Mouse (Mus musculus) layer of hippocampus, adult 2 months (tissue): ENCODE measurements around the gene Tube1. TPM values are rescaled to one million over a fixed set of nuclear protein-coding genes. Genes with fewer than 3 reads are reported as not detected.

Experiments
- DNase-seq, 2 experiments: peaks; one replicate each; pipeline ENCODE4 v3.0.0; 2022; ENCODE audit warnings: low spot score in 2 of 2
- H3K27ac ChIP-seq: fragments of 200-600 bp; 2 replicates; pipeline ENCODE4 v1.8.1; 2022
- H3K4me3 ChIP-seq: fragments of 200-600 bp; 2 replicates; pipeline ENCODE4 v1.8.1; 2022; ENCODE audit warnings: mild to moderate bottlenecking
- CTCF ChIP-seq: fragments of 200-600 bp; conservative IDR thresholded peaks from 2 replicates; pipeline ENCODE4 v1.8.1; 2022; ENCODE audit warnings: antibody characterized with exemption, mild to moderate bottlenecking, moderate library complexity
- long read RNA-seq, 2 experiments: library from polyadenylated mRNA; stranded (forward); transcript quantifications; one replicate each; pipeline ENCODE4 v2.0.0; 2021; ENCODE audit warnings: borderline mapping rate in 2 of 2
- total RNA-seq, 2 experiments: library from RNA; stranded (reverse); gene quantifications; 2 replicates each; pipeline ENCODE4 v1.2.3; 2021

Tube1 gene
- total RNA-seq, result 1 to 10 TPM; 3.5 to 3.8 TPM
- long read RNA-seq, experiment 1, result 0 reads
- long read RNA-seq, experiment 2, result 0 reads

DNA sequence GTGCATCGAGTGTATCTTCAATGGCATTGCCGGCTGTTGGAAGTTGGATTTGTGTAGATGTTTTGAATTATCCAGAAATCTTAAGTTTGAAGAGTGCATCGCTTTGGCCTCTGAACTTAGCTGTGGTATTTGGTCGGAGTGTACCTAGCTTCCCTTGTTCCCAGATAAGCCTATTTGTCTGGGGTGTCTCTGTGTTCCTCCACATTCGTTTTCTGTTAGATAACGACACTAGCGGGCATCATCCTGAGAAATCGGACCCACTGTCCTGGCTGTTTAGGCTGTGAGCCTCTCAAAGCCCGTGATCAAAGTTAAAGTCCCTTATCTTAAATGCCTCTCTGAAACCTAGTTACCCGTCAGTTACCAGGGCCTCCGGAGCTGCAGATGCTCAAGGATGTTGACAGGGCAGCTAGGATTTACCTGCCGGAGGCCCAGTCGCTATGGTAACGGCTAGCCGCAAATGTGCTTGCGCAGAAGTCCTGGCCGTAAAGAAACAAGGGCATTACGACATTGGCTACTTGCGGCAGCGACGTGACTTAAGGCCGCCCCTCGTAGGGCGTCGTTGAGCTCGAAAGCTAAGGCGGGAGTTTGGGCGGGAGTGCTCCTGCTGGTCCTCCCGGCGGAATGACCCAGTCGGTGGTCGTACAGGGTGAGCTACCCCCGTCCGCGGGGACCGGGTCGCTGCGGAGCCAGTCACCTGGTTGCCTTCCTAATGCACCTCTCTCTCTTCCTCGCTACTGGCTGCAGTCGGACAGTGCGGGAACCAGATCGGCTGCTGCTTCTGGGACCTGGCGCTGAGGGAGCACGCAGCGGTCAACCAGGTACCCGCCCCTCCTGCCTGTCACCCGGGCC is at the start of gene Tube1, which contains the start of gene Fam229b:
Gene Tube1, plus strand, starts transcription at position 515 of the 849 bp plus-strand sequence.
Gene Fam229b, minus strand, starts transcription at position 453 of the 849 bp plus-strand sequence.
- 0 out of 2 replicates have a peak, but pooled peaks have one; percentile 2 for TF ChIP-seq CTCF
- DNase-seq, result peak; percentile 88 to 94
- Histone ChIP-seq H3K4me3 (peak within 1 kb of the TSS; percentile 70), H3K27ac (peak within 1 kb of the TSS; percentile 88)

DNA sequence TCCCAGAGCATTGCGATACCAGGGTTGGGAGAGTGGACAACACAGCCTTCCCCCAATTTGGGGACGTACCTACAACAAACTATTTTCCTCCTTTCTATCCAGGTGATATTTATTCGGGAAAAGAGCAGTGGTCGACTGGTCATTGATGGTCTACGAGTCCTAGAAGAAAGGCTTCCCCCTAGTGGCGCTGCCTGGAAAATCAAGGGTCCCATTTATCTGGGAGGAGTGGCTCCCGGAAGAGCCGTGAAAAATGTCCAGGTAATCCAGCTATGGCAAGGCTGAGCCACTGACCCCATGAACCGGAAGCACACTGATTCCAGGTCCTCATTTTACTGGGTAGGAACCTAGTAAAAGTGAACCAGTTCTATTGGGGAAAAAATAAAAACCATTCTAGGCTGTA is 36.8 kb upstream of the Tube1 start:
- Histone ChIP-seq H3K27ac (no peak overlapping the region), H3K4me3 (no peak overlapping the region)
- TF ChIP-seq CTCF, result peak; percentile 79
- peak in 1 of 2 experiments; percentile 39 for DNase-seq

DNA sequence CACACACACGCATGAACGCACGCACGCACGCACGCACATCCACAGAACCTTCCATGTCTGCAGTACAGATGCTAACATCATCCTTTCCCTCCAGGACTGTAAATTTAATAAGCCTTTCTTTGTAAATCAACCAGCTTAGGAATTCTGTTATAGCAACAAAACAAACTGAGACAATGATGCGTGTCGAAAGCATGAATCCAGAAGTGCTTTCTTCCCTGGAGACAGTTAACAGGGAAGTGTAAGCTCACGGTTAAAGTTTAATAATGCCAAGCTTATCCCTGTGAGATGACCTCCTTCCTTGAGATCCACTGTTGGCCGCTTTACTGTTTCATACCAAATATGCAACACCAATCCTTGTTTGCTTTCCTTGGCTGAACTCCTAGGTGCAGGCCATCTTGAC is 35.0 kb upstream of the Tube1 start:
- Histone ChIP-seq H3K4me3 (no peak overlapping the region), H3K27ac (no peak overlapping the region)
- no peak for TF ChIP-seq CTCF
- DNase-seq, result no peak

DNA sequence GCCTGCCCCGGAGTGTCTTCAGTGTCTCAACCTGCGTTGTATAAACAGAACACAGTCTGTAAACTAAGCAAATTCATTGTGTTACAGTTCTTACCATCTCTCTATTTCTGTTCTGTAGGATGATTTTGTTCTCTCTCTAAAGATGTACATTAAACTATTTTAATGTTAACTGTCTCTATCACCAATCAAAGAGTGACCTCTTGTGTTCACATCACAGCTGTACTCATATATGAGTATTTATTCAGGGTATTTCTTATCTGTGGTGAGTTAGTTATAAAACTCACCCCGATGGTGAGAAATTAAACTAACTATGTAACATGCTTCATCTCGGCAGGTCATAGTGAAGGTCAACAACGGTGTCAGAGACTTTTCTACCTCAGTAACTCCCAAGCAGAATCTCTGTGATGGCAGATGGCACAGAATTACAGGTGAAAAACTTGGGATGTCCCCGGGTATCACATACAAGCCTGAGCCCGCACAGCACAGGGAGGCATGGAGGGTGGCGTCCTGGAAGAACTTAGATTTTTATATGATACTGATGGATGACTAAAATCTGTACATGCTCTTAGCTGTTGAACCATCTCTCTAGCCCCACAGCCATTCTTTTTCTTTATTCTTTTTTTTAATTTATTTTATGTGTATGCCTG is 28.9 kb upstream of the Tube1 start:
- TF ChIP-seq CTCF, result peak; percentile 56
- DNase-seq, result no peak
- no peak overlapping the region for H3K4me3 ChIP-seq
- no peak overlapping the region for H3K27ac ChIP-seq

DNA sequence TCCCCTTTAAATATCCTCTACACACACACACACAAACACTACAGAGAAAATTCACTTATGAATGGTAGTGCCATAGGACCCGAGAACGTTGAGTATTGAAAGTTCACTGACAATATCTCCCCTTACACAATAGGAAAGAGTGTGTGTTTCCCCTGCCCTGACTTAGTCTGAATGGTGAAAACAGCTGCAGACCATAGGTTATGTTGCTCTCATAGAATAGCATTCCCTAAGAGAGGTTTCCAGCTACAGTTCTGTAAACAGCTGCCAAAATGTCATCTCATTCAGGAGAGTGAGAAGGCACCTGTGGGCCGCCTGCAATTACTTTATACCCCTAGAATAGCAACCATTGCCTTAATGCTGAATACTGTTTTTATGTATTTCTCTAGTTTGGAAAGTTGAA is 27.4 kb upstream of the Tube1 start:
- no peak overlapping the region for H3K4me3 ChIP-seq
- no peak overlapping the region for H3K27ac ChIP-seq
- DNase-seq, result no peak
- no peak for TF ChIP-seq CTCF

DNA sequence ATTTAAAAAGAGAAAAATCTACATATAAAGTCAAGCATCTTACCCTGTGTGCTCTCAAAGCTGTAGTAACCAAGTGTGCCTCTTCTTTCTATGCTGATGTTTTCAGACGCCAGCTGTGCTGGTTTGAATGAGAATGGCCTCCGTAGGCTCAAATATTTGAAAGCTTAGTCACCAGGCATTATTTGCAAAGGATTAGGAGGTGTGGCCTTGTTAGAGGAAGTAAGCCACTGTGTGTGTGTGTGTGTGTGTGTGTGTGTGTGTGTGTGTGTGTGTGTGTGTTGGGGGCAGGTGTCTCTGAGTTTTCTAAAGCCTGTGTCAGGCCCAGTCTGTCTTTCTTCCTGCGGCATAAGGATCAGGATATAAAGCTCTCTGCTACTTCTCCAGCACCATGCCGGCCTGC is 26.8 kb upstream of the Tube1 start:
- DNase-seq, result no peak
- no peak overlapping the region for H3K4me3 ChIP-seq
- no peak for TF ChIP-seq CTCF
- no peak overlapping the region for H3K27ac ChIP-seq

DNA sequence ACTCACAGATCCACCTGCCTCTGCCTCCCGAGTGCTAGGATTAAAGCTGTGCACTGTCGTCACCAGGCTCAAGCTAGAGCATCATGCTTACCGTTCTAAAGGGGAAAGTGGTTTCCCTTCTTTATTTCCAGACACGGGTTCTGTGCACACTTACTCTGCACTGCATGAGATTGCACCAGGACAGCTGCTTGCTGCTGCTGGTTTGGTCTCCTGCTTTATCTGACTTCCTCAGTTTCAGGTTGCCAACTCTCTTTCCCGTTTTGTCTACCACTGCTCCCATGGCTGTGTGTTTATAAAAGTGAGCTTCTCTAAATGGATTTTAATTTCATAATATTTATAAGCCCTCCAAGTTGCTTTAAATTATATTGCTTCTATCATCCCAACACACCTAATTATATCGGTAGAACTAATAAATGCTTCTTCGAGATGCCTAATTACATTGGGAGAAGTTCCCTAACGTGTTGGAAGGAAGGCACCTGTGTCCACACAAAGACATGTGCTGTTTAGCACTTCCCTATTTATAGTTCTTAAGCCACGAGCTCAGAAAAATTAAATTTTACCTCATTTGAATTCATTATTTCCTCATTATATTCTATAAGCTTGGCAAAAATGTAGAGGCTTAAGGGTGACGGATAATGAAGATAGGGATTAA is 24.8 kb upstream of the Tube1 start:
- TF ChIP-seq CTCF, result no peak

DNA sequence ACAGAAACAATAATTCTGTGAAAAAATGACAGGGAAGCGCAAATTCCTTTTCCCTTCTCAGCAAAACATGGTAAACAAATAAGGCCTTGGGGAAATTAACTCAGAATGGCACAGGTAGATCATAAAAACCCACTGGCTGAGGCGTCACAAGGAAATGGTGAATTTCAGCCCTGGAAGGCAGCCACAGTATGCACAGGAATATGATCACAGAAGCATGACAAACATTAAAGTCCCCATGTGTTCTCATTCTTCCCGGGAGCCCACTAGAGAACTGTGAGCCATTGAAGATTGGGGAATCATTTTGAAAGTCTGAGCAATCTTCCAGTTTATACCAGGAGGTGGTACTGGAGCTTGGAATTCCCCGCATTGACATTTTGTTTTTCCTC is 24.3 kb upstream of the Tube1 start:
- H3K27ac ChIP-seq, result no peak overlapping the region
- no peak for DNase-seq
- TF ChIP-seq CTCF, result no peak
- H3K4me3 ChIP-seq, result no peak overlapping the region

More for the DNA sequence above, 24.8 kb upstream of the Tube1 start:
- Histone ChIP-seq H3K27ac (no peak overlapping the region), H3K4me3 (no peak overlapping the region)
- DNase-seq, result no peak

DNA sequence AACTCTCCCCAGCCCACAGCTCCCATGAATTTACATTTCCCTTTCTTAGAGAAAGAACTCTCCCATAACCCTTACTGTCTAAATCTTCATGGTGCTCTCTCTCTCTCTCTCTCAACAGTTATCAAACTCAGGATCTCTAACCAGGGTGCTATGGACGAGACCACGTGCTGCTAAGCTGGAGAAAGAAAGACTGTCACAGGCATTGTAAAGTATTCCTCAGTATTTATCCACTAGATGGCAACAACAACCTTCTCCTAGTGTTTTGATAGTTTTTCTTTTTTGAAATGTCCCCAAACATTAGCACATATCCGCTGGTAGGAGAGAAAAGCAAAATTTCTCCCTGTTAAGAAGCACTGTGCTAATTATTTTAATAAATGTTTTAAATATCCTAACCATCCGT is 12.4 kb upstream of the Tube1 start:
- no peak for DNase-seq
- TF ChIP-seq CTCF, result peak; percentile 73
- H3K27ac ChIP-seq, result no peak overlapping the region
- no peak overlapping the region for H3K4me3 ChIP-seq

DNA sequence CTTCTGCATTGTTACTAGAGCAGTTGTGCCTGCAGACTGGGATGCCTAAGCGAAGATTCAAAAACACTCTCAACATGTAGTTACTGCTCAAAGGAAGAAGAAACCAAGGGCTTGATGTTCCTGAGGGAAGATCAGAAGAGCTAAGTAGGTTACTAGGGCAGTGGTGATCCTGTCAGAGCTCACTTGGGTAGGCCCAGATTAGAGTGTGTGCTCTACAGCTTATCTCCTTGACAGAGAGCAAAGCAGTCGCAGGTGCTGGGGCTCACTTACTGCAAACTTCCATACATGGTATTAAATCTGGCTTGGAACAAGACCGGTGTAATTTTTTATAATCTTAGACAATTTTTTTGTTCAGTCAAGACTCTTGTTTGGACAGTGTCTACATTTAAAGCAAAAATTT is 4.0 kb downstream of the Tube1 start:
- no peak for TF ChIP-seq CTCF
- DNase-seq, result no peak
- Histone ChIP-seq H3K4me3 (no peak overlapping the region), H3K27ac (no peak overlapping the region)

DNA sequence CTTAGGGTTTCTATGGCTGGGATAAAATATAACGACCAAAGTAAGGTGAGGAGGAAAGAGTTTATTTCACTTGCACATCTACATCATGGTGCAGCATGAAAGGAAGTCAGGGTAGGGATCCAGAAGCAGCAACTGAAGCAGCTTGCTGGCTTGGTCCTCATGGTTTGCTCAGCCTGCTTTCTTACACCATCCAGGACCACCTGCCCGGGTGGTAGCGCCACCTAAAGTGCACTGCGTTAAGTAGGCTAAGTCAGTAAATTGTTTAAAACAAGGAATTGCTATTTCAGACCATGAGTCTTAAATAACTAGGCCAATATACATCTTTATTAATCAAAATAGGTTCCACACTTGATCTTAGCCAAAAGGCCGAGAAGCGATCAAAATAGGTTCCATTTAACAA is 5.0 kb downstream of the Tube1 start:
- DNase-seq, result no peak
- Histone ChIP-seq H3K27ac (no peak overlapping the region), H3K4me3 (no peak overlapping the region)
- no peak for TF ChIP-seq CTCF

DNA sequence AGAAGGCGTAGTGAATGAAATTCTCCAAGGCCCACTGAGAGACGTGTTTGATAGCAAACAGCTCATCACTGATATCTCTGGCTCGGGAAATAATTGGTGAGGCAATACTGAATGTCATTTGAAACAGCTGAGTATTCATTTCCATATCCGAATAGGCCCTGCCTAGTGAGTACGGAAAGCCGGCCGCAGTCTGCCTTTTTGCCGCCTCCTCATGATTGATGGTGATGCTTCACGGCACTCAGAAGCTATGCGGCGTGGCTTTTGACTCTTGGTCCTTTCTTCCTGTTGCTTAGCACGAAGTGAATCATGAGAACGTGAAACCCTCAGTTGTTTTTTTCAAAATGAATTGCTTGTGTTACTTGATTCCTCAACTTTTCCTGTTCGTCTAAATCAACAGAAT is 7.1 kb downstream of the Tube1 start:
- no peak overlapping the region for H3K4me3 ChIP-seq

DNA sequence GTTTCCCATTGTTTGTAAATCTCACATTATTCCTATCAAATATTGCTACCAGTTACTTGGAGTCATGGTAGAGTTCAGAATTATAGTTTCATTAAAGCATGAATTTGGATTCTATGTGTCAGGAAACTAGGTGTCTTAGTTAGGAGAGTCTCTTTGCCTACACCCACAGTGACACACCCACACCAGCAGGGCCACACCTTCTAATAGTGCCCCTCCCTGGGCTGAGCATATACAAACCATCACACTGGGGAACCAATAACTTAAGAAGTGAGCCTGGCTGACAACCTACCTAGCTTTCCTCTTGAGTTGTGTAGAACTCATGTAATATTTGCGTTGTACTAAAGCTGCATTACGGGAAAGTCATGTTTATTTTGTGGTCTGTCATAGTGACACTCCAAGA is 7.6 kb downstream of the Tube1 start:
- no peak for TF ChIP-seq CTCF
- no peak overlapping the region for H3K27ac ChIP-seq
- H3K4me3 ChIP-seq, result no peak overlapping the region
- DNase-seq, result no peak

More for the DNA sequence above, 7.1 kb downstream of the Tube1 start:
- no peak for DNase-seq
- H3K27ac ChIP-seq, result no peak overlapping the region
- TF ChIP-seq CTCF, result no peak

DNA sequence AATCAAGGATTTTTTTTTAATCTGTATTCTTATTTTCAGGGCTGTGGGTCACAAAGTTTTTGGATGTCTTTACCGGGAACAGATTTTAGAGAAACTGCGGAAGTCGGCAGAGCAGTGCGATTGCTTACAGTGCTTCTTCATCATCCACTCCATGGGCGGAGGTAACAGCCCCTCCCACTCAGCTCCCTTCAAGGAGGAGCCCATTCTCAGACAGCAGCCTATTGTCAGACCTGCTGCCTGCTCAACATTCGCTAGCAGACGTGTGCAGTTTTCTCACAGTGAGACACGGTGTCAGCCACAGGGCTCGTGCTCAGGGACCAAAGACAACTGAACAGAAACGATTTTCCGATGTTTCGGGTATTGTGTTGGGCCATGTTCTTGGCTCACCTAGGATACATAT is 8.4 kb downstream of the Tube1 start:
- Histone ChIP-seq H3K4me3 (no peak overlapping the region), H3K27ac (no peak overlapping the region)
- TF ChIP-seq CTCF, result no peak
- no peak for DNase-seq
